Mouse (Mus musculus) heart, embryonic 12.5 days (tissue): ENCODE measurements around the gene Sept5. TPM values are rescaled to one million over a fixed set of nuclear protein-coding genes. Genes with fewer than 3 reads are reported as not detected.

Experiments
- ATAC-seq: fragments of 200-750 bp; cut with Nextera tagmentation; 2 replicates; pipeline ENCODE4 v1.8.0; 2017; ENCODE audit warnings: moderate TSS enrichment, moderate library complexity; ENCODE audit not compliant: insufficient number of reproducible peaks, low FRiP score
- H3K27ac ChIP-seq: fragments of 300-500 bp; sonication (generic); 2 replicates; pipeline ENCODE4 v1.5.1; 2016; ENCODE audit warnings: mild to moderate bottlenecking, moderate library complexity; ENCODE audit not compliant: poor library complexity, severe bottlenecking
- H3K27me3 ChIP-seq: fragments of 300-500 bp; sonication (generic); replicated peaks from 2 replicates; pipeline ENCODE4 v1.6.1; 2016; ENCODE audit warnings: mild to moderate bottlenecking, moderate library complexity
- H3K36me3 ChIP-seq: fragments of 300-500 bp; sonication (generic); 2 replicates; pipeline ENCODE4 v1.6.1; 2016; ENCODE audit warnings: mild to moderate bottlenecking, moderate library complexity
- H3K4me1 ChIP-seq: fragments of 300-500 bp; sonication (generic); replicated peaks from 2 replicates; pipeline ENCODE4 v1.6.1; 2016; ENCODE audit warnings: mild to moderate bottlenecking
- H3K4me2 ChIP-seq: fragments of 300-500 bp; sonication (generic); 2 replicates; pipeline ENCODE4 v1.6.1; 2016; ENCODE audit warnings: mild to moderate bottlenecking, moderate library complexity
- H3K4me3 ChIP-seq: fragments of 300-500 bp; sonication (generic); 2 replicates; pipeline ENCODE4 v1.5.1; 2016; ENCODE audit warnings: mild to moderate bottlenecking
- H3K9ac ChIP-seq: fragments of 300-500 bp; sonication (generic); 2 replicates; pipeline ENCODE4 v1.6.1; 2016; ENCODE audit warnings: mild to moderate bottlenecking, moderate library complexity
- H3K9me3 ChIP-seq: fragments of 300-500 bp; sonication (generic); replicated peaks from 2 replicates; pipeline ENCODE4 v1.6.1; 2016; ENCODE audit warnings: mild to moderate bottlenecking, moderate library complexity
- WGBS: fragments of 180-500 bp; shearing (Covaris S2); methylation state at CpG from one replicate; pipeline ENCODE4 v1.1.7; 2016; 5-methylcytosine and 5-hydroxymethylcytosine counted together
- polyA plus RNA-seq: library from polyadenylated mRNA; unstranded; fragments of >200 nt; fragmentation: Nextera tagmentation; extraction: Ambion mirVana; gene quantifications from 2 replicates; pipeline ENCODE4 v1.2.1, GENCODE M21; 2016

The Sept5 gene
- polyA plus RNA-seq, 1 experiment from 2014 or later, result 6.5 TPM

- H3K9me3 ChIP-seq, result no peaks in the 10 kb centered on the region
- no peak overlapping the region for H3K27ac ChIP-seq
- H3K4me1 ChIP-seq, result peaks cover 32% of the 10 kb centered on the region
- H3K4me3 ChIP-seq, result no peak overlapping the region
- WGBS, result 26% methylated on average over 29 of the region's 29 CpGs
- ATAC-seq, result no peak
- H3K36me3 ChIP-seq, result no peaks in the 10 kb centered on the region
- H3K9ac ChIP-seq, result no peak overlapping the region
- H3K27me3 ChIP-seq, result peaks cover 98% of the 10 kb centered on the region
- H3K4me2 ChIP-seq, result no peak overlapping the region
Observed at GRCm38 (mm10) chr16:18622916-18623750, 6.6 kb downstream of the Sept5 start.

GRCm38 (mm10) chr16:18622019-18622418 is 7.7 kb downstream of the Sept5 start, which contains the start of gene Gp1bb:
TSS of gene Gp1bb (minus strand) at chr16:18622403.
- no peak for ATAC-seq
- H3K9me3 ChIP-seq, result no peaks in the 10 kb centered on the region

GRCm38 (mm10) chr16:18621362-18622001 is 8.3 kb downstream of the Sept5 start:
- WGBS, result under 1% methylated on average over 38 of the region's 38 CpGs

More at GRCm38 (mm10) chr16:18622019-18622418, 7.7 kb downstream of the Sept5 start, which contains the start of gene Gp1bb:
- H3K9ac ChIP-seq, result peak within 1 kb of the TSS; percentile 53; the same call in 1 of the 2 replicates
- H3K27ac ChIP-seq, result no peak within 1 kb of the TSS
- peak within 1 kb of the TSS; percentile 46 for H3K4me3 ChIP-seq
- H3K4me2 ChIP-seq, result peak within 1 kb of the TSS; percentile 78
- no peaks in the 10 kb centered on the region for H3K36me3 ChIP-seq
- peaks cover 97% of the 10 kb centered on the region for H3K27me3 ChIP-seq
- H3K4me1 ChIP-seq, result peaks cover 36% of the 10 kb centered on the region
- 3% methylated on average over 17 of the region's 17 CpGs for WGBS

GRCm38 (mm10) chr16:18620601-18621361 is 9.0 kb downstream of the Sept5 start:
- 1% methylated on average over 72 of the region's 74 CpGs for WGBS
- no peaks in the 10 kb centered on the region for H3K36me3 ChIP-seq
- no peak overlapping the region for H3K27ac ChIP-seq
- H3K9ac ChIP-seq, result peak overlapping the region; percentile 53
- H3K4me1 ChIP-seq, result peaks cover 27% of the 10 kb centered on the region
- ATAC-seq, result no peak
- H3K9me3 ChIP-seq, result no peaks in the 10 kb centered on the region
- H3K27me3 ChIP-seq, result peaks cover 99% of the 10 kb centered on the region
- peak overlapping the region; percentile 46 for H3K4me3 ChIP-seq
- peak overlapping the region; percentile 78 for H3K4me2 ChIP-seq

More at GRCm38 (mm10) chr16:18621362-18622001, 8.3 kb downstream of the Sept5 start:
- H3K36me3 ChIP-seq, result no peaks in the 10 kb centered on the region
- H3K27ac ChIP-seq, result no peak overlapping the region
- no peaks in the 10 kb centered on the region for H3K9me3 ChIP-seq
- peaks cover 33% of the 10 kb centered on the region for H3K4me1 ChIP-seq
- peak overlapping the region; percentile 78 for H3K4me2 ChIP-seq
- peak overlapping the region; percentile 53; the same call in 1 of the 2 replicates for H3K9ac ChIP-seq
- 0 out of 2 replicates have a peak, but pooled peaks have one; percentile 37 for ATAC-seq
- H3K27me3 ChIP-seq, result peaks cover 98% of the 10 kb centered on the region
- H3K4me3 ChIP-seq, result peak overlapping the region; percentile 46

- WGBS, result 24% methylated on average over 6 of the region's 6 CpGs
- no peak overlapping the region for H3K9ac ChIP-seq
- no peaks in the 10 kb centered on the region for H3K9me3 ChIP-seq
- peak overlapping the region; percentile 78 for H3K4me2 ChIP-seq
- no peak for ATAC-seq
- peaks cover 95% of the 10 kb centered on the region for H3K27me3 ChIP-seq
- H3K36me3 ChIP-seq, result no peaks in the 10 kb centered on the region
- H3K4me3 ChIP-seq, result peak overlapping the region; percentile 46
- H3K27ac ChIP-seq, result no peak overlapping the region
- peaks cover 21% of the 10 kb centered on the region for H3K4me1 ChIP-seq
Observed at GRCm38 (mm10) chr16:18620201-18620600, 9.6 kb downstream of the Sept5 start.

GRCm38 (mm10) chr16:18619110-18619509 is 10.6 kb downstream of the Sept5 start:
- H3K27me3 ChIP-seq, result peaks cover 95% of the 10 kb centered on the region
- H3K4me1 ChIP-seq, result peaks cover 25% of the 10 kb centered on the region
- H3K36me3 ChIP-seq, result no peaks in the 10 kb centered on the region
- no peak for ATAC-seq
- H3K9me3 ChIP-seq, result no peaks in the 10 kb centered on the region
- no peak overlapping the region for H3K4me3 ChIP-seq
- no peak overlapping the region for H3K4me2 ChIP-seq
- no peak overlapping the region for H3K27ac ChIP-seq
- 56% methylated on average over 4 of the region's 4 CpGs for WGBS
- no peak overlapping the region for H3K9ac ChIP-seq

GRCm38 (mm10) chr16:18618297-18618696 is 11.5 kb downstream of the Sept5 start:
- H3K27me3 ChIP-seq, result peaks cover 93% of the 10 kb centered on the region
- no peak overlapping the region for H3K27ac ChIP-seq
- H3K4me2 ChIP-seq, result no peak overlapping the region
- no peaks in the 10 kb centered on the region for H3K36me3 ChIP-seq
- H3K9me3 ChIP-seq, result no peaks in the 10 kb centered on the region
- WGBS, result 76% methylated on average over 2 of the region's 2 CpGs
- H3K4me3 ChIP-seq, result no peak overlapping the region
- H3K4me1 ChIP-seq, result peaks cover 25% of the 10 kb centered on the region
- H3K9ac ChIP-seq, result no peak overlapping the region
- ATAC-seq, result no peak

GRCm38 (mm10) chr16:18617370-18618065 is 12.2 kb downstream of the Sept5 start:
- Histone ChIP-seq H3K4me2 (peak overlapping the region; percentile 58), H3K9me3 (no peaks in the 10 kb centered on the region), H3K4me1 (peaks cover 25% of the 10 kb centered on the region), H3K27me3 (peaks cover 93% of the 10 kb centered on the region), H3K9ac (no peak overlapping the region), H3K27ac (no peak overlapping the region), H3K4me3 (peak overlapping the region; percentile 23; the same call in 1 of the 2 replicates), H3K36me3 (no peaks in the 10 kb centered on the region)
- 1% methylated on average over 27 of the region's 27 CpGs for WGBS
- no peak for ATAC-seq

GRCm38 (mm10) chr16:18613301-18613700 is 16.5 kb downstream of the Sept5 start:
- peaks cover 24% of the 10 kb centered on the region for H3K4me1 ChIP-seq
- no peak overlapping the region for H3K4me2 ChIP-seq
- no peak overlapping the region for H3K4me3 ChIP-seq
- no peak overlapping the region for H3K9ac ChIP-seq
- H3K36me3 ChIP-seq, result no peaks in the 10 kb centered on the region
- 75% methylated on average over 3 of the region's 3 CpGs for WGBS
- no peaks in the 10 kb centered on the region for H3K9me3 ChIP-seq
- H3K27ac ChIP-seq, result no peak overlapping the region
- peaks cover 93% of the 10 kb centered on the region for H3K27me3 ChIP-seq
- no peak for ATAC-seq

- no peak for ATAC-seq
- 40% methylated on average over 13 of the region's 13 CpGs for WGBS
- Histone ChIP-seq H3K9ac (no peak overlapping the region; the same call in 1 of the 2 replicates), H3K36me3 (no peaks in the 10 kb centered on the region), H3K9me3 (no peaks in the 10 kb centered on the region), H3K27ac (no peak overlapping the region), H3K4me1 (peaks cover 24% of the 10 kb centered on the region), H3K4me2 (no peak overlapping the region), H3K4me3 (no peak overlapping the region), H3K27me3 (peaks cover 88% of the 10 kb centered on the region)
Observed at GRCm38 (mm10) chr16:18611752-18612151, 18.0 kb downstream of the Sept5 start.
